Mouse (Mus musculus): ENCODE data around the gene Kmt2e. TPM values are rescaled to one million over a fixed set of nuclear protein-coding genes. Genes with fewer than 3 reads are reported as not detected.

Gene Kmt2e
- polyA plus RNA-seq, 1 experiment from 2014 or later = 103 TPM

DNA sequence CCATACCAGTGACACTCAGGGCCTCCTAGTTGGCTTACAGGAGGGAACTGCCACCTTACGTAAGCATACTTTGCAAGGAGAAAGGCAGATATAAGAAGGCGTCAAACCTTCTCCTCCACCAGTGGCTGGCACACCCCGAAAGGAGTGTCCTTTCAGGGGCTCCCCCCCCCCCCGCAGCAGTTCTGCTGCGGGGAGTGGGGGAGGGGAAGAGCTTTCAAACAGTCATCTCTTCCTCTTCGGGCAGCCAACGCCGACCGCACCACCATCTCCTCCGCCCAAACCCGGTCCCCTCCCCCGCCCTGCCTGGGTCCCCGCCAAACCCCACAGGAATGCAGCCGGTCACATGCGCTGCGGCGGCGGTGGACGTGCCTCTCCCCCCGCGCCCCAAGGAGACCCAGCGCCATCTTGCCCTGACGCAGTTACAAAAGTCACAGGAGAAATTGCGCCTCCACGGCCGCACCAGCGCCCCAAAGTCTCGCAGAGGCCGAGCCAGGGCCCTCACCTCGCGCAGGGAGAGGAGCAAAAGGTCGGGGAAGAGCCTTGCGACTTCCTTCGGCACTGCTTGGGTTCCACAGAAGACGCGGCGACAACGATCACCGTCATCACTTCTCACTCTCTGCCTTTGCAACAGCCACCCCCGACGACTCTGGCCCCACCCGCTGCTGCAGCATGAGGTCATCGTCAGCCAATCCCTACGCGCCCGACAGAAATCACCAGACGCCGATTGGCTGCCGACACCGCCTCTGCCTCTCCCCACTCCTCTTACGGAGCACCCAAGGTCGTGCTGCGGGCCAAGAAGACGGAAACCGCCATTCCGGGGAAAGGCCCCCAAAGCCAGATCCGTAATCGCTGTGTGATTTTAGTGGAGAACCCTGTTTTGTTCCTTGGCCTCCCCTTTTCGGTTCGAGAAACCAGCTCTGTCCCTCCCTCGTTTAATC, 1.3 kb upstream of the Kmt2e start:
- Histone ChIP-seq H3K4me3 (ENCODE audit: low read depth, low read length) (peak overlapping the region; percentile 81), H3K9me3 (ENCODE audit: control insufficient read depth, low read depth, low read length) (no peaks in the 10 kb centered on the region), H3K4me2 (replicated peaks; ENCODE audit: low read depth, low read length) (peak overlapping the region; percentile 87), H3K27me3 (ENCODE audit: control insufficient read depth, insufficient read depth, low read length) (no peaks in the 10 kb centered on the region), H3K9ac (replicated peaks; ENCODE audit: low read depth, low read length) (peak overlapping the region; percentile 99), H3K36me3 (ENCODE audit: control insufficient read depth, insufficient read depth, low read length) (no peaks in the 10 kb centered on the region), H3K27ac (ENCODE audit: low read length) (peak overlapping the region; percentile 100), H3K4me1 (ENCODE audit: control insufficient read depth, insufficient read depth, low read length) (peaks cover 23% of the 10 kb centered on the region)
- ATAC-seq (ENCODE audit: insufficient number of reproducible peaks, insufficient read depth, low FRiP score, low read depth) = peak; percentile 94
- under 1% methylated on average over 57 of the region's 61 CpGs for WGBS

DNA sequence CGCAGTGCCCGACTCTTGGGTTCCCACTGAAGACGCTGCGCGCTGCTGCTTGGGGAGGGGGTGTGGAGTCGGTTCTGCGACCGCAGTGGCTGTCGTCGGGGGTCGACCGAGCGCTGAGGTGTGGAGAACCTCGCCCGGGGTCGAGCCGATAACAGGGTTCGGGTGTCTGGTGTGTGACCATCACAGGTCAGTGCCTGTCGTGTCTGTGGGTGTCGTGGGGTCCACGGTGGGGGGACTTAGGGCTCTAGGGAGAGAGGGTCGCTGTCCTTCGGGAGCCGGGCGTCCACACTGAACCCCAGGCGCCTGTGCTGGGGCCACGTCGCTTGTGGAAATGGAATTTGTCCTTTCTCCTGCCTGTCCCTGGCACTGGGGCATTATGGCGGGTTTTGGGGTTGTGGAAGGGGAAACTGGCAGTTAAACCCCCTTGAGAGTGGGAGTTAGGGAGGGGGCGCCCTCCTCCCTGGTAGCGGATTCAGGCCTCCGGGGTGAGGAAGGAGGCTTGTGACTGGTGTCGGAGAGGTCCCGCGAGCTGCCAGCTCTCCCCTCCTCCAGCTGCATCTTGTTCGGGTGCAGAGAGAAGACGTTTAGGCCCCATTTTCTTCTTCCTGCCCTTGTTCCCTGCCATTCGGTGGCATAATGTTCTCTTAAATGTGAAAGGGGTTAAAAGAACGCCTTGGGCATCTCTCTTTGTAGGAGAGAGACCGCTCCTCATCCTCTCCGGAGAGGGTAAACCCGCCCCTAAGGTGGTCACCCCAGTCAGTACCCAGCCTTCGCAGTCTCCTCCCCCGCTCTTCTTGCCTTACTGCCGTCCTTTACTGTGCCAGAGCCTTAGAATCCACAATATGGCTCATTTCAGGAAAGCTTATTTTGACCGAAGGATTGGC, 599 bp downstream of the Kmt2e start:
- H3K27me3 ChIP-seq (ENCODE audit: control insufficient read depth, insufficient read depth, low read length) = no peaks in the 10 kb centered on the region
- ATAC-seq (ENCODE audit: insufficient number of reproducible peaks, insufficient read depth, low FRiP score, low read depth) = no peak
- H3K27ac ChIP-seq (ENCODE audit: low read length) = peak overlapping the region; percentile 100
- H3K4me2 ChIP-seq (replicated peaks; ENCODE audit: low read depth, low read length) = peak overlapping the region; percentile 52
- H3K36me3 ChIP-seq (ENCODE audit: control insufficient read depth, insufficient read depth, low read length) = no peaks in the 10 kb centered on the region
- peak overlapping the region; percentile 99 for H3K9ac ChIP-seq (replicated peaks; ENCODE audit: low read depth, low read length)
- 0% methylated on average over 46 of the region's 46 CpGs for WGBS
- no peaks in the 10 kb centered on the region for H3K9me3 ChIP-seq (ENCODE audit: control insufficient read depth, low read depth, low read length)
- H3K4me1 ChIP-seq (ENCODE audit: control insufficient read depth, insufficient read depth, low read length) = peaks cover 15% of the 10 kb centered on the region; the same call in 1 of the 2 replicates
- peak overlapping the region; percentile 81 for H3K4me3 ChIP-seq (ENCODE audit: low read depth, low read length)

DNA sequence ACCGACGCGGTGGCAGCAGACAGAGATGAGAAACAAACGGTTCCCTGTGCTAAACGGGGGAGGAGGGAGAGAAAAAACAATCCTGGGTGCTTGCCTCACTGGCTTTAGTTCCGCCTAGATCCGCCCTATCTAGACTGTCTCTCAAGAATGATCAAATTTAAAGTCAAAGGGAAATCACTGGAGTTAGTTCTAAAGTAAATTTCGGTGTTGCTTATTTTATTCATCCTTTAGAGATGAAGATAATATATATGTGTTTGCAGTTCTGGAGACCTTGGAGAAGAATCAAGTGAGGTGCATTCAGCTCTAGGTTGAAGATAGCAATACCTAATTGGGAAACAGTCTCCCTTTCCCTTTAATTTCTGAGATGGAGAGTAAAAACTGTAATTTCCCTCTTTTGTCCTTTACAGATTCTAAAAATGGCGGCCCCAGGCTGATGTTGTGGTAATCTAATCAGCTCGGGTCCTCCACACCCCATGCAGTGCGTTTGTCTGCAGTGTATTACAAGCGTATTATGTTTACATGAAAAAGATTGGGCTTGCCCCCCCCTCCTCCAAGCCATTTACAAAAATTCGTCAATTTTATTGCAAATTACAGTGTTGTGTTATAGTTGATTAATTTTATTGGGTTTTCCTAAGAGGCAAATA, 1.4 kb downstream of the Kmt2e start:
- Histone ChIP-seq H3K4me2 (replicated peaks; ENCODE audit: low read depth, low read length) (peak overlapping the region; percentile 52), H3K27ac (ENCODE audit: low read length) (peak overlapping the region; percentile 100), H3K27me3 (ENCODE audit: control insufficient read depth, insufficient read depth, low read length) (no peaks in the 10 kb centered on the region), H3K9me3 (ENCODE audit: control insufficient read depth, low read depth, low read length) (no peaks in the 10 kb centered on the region), H3K4me1 (ENCODE audit: control insufficient read depth, insufficient read depth, low read length) (peaks cover 9% of the 10 kb centered on the region; the same call in 1 of the 2 replicates), H3K9ac (replicated peaks; ENCODE audit: low read depth, low read length) (peak overlapping the region; percentile 99), H3K4me3 (ENCODE audit: low read depth, low read length) (peak overlapping the region; percentile 81), H3K36me3 (ENCODE audit: control insufficient read depth, insufficient read depth, low read length) (no peaks in the 10 kb centered on the region)
- under 1% methylated on average over 13 of the region's 13 CpGs for WGBS
- no peak for ATAC-seq (ENCODE audit: insufficient number of reproducible peaks, insufficient read depth, low FRiP score, low read depth)

DNA sequence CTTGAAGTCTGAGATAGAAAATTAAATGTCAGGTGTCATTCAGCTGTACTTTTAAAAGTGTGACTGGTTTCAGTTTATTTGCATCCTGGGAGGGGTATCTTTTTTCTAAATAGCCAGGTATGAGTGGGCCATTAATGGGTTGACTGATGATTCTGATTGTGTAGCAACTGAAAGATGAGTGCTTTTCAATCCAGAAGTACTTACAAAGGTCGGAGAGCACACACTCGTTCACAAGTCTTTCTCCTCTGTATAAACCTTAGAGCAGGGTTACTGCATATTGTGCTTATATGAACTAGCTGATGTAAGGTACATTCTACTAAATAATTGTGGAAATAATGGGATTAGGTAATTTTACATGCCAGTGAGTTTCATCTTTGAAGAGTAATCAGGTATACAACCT, 2.5 kb downstream of the Kmt2e start:
- H3K4me3 ChIP-seq (ENCODE audit: low read depth, low read length) = peak overlapping the region; percentile 81
- H3K9me3 ChIP-seq (ENCODE audit: control insufficient read depth, low read depth, low read length) = no peaks in the 10 kb centered on the region
- no peaks in the 10 kb centered on the region for H3K36me3 ChIP-seq (ENCODE audit: control insufficient read depth, insufficient read depth, low read length)
- WGBS = 12% methylated on average over 2 of the region's 2 CpGs
- 0 out of 2 replicates have a peak, but pooled peaks cover 2% of the 10 kb centered on the region for H3K4me1 ChIP-seq (ENCODE audit: control insufficient read depth, insufficient read depth, low read length)
- H3K27me3 ChIP-seq (ENCODE audit: control insufficient read depth, insufficient read depth, low read length) = no peaks in the 10 kb centered on the region
- H3K4me2 ChIP-seq (replicated peaks; ENCODE audit: low read depth, low read length) = peak overlapping the region; percentile 52
- no peak for ATAC-seq (ENCODE audit: insufficient number of reproducible peaks, insufficient read depth, low FRiP score, low read depth)
- H3K27ac ChIP-seq (ENCODE audit: low read length) = no peak overlapping the region
- no peak overlapping the region; the same call in 1 of the 2 replicates for H3K9ac ChIP-seq (replicated peaks; ENCODE audit: low read depth, low read length)

DNA sequence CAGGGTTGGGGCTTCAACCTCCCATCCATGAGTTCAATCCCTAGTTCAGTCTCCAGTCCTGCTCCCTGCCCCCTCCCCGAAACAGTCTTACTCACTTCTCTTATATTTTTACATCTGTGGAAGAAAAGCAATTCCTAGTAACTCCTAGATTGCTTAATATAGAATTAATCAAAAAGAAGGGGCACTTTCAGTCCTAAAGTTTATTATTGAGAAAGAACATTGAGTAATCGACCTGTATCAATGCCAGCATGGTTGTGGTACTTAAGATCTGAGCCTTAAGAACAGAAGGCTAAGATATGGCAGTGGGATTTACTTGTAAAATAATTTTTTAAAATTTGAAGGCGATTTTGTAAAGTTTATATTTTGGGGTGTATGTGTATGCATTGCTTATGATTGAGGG, 5.6 kb downstream of the Kmt2e start:
- Histone ChIP-seq H3K9me3 (ENCODE audit: control insufficient read depth, low read depth, low read length) (no peaks in the 10 kb centered on the region), H3K36me3 (ENCODE audit: control insufficient read depth, insufficient read depth, low read length) (no peaks in the 10 kb centered on the region), H3K9ac (replicated peaks; ENCODE audit: low read depth, low read length) (no peak overlapping the region), H3K27me3 (ENCODE audit: control insufficient read depth, insufficient read depth, low read length) (no peaks in the 10 kb centered on the region), H3K4me3 (ENCODE audit: low read depth, low read length) (no peak overlapping the region), H3K27ac (ENCODE audit: low read length) (no peak overlapping the region), H3K4me1 (ENCODE audit: control insufficient read depth, insufficient read depth, low read length) (0 out of 2 replicates have a peak, but pooled peaks cover 2% of the 10 kb centered on the region), H3K4me2 (replicated peaks; ENCODE audit: low read depth, low read length) (no peak overlapping the region)
- no peak for ATAC-seq (ENCODE audit: insufficient number of reproducible peaks, insufficient read depth, low FRiP score, low read depth)
- WGBS = 78% methylated on average over 3 of the region's 3 CpGs

DNA sequence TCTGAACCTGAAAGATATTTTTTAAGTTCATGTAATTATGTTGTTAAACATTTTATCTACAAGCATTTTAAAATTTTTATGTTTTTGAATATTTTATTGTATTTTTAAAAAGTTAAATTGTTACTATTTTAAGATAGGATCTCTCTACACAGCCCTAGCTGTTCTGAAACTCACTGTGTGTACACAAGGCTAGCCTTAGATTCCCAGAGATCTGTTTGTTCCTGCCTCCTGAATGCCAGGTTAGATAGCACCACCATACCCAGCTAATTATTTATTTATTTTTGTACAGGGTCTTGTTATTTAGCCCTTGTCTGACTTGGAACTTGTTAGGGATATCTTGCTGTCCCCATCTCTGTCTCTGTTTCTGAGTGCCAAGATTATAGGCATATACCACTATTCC, 6.3 kb downstream of the Kmt2e start:
- Histone ChIP-seq H3K27me3 (ENCODE audit: control insufficient read depth, insufficient read depth, low read length) (no peaks in the 10 kb centered on the region), H3K9ac (replicated peaks; ENCODE audit: low read depth, low read length) (no peak overlapping the region), H3K4me1 (ENCODE audit: control insufficient read depth, insufficient read depth, low read length) (0 out of 2 replicates have a peak, but pooled peaks cover 5% of the 10 kb centered on the region), H3K27ac (ENCODE audit: low read length) (no peak overlapping the region), H3K36me3 (ENCODE audit: control insufficient read depth, insufficient read depth, low read length) (no peaks in the 10 kb centered on the region), H3K4me3 (ENCODE audit: low read depth, low read length) (no peak overlapping the region), H3K4me2 (replicated peaks; ENCODE audit: low read depth, low read length) (no peak overlapping the region), H3K9me3 (ENCODE audit: control insufficient read depth, low read depth, low read length) (no peaks in the 10 kb centered on the region)
- no peak for ATAC-seq (ENCODE audit: insufficient number of reproducible peaks, insufficient read depth, low FRiP score, low read depth)

DNA sequence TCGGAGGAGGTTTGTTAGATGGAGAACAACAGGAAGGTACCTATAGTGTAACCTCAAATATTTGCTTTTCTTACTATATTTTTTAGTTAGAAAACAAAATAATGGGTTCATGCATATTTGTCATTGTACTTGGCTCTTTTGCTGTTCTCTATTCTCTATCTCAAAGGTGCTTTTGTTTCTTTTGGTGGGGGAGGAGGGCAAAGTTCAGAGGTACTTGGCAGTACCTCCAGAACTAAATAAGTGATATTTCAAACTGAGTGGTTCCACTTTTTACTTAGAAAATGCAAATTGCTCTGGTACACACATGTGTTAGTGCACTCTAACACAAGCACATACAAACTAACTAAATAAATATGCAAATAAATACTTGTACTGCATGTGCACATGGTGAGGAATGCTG, 7.7 kb downstream of the Kmt2e start:
- no peak for ATAC-seq (ENCODE audit: insufficient number of reproducible peaks, insufficient read depth, low FRiP score, low read depth)

DNA sequence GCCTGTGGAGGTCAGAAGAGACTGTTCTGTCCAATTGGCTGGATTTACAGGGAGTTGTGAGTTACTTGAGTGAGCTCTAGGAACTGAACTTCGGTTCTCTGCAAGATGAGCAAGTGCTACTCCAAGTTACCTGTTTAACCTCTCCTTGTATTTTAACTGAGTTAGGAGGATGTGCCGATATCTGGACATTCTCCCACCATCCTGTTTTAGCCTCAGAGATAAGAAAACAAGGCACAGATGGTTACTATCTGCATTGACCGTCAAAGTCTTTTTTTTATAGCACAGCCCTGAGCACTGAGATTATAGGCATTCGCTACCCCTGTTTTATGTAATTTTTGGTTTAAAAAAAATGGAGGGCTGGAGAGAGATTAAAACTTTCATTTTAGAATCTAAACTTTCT, 10.2 kb downstream of the Kmt2e start:
- Histone ChIP-seq H3K27me3 (ENCODE audit: control insufficient read depth, insufficient read depth, low read length) (no peaks in the 10 kb centered on the region), H3K9ac (replicated peaks; ENCODE audit: low read depth, low read length) (no peak overlapping the region), H3K4me2 (replicated peaks; ENCODE audit: low read depth, low read length) (no peak overlapping the region), H3K36me3 (ENCODE audit: control insufficient read depth, insufficient read depth, low read length) (no peaks in the 10 kb centered on the region), H3K4me3 (ENCODE audit: low read depth, low read length) (no peak overlapping the region), H3K27ac (ENCODE audit: low read length) (no peak overlapping the region), H3K4me1 (ENCODE audit: control insufficient read depth, insufficient read depth, low read length) (0 out of 2 replicates have a peak, but pooled peaks cover 2% of the 10 kb centered on the region), H3K9me3 (ENCODE audit: control insufficient read depth, low read depth, low read length) (no peaks in the 10 kb centered on the region)
- ATAC-seq (ENCODE audit: insufficient number of reproducible peaks, insufficient read depth, low FRiP score, low read depth) = no peak
- 72% methylated on average over 4 of the region's 4 CpGs for WGBS

More for the DNA sequence above, 7.7 kb downstream of the Kmt2e start:
- Histone ChIP-seq H3K4me2 (replicated peaks; ENCODE audit: low read depth, low read length) (no peak overlapping the region), H3K4me3 (ENCODE audit: low read depth, low read length) (no peak overlapping the region), H3K27me3 (ENCODE audit: control insufficient read depth, insufficient read depth, low read length) (no peaks in the 10 kb centered on the region), H3K9me3 (ENCODE audit: control insufficient read depth, low read depth, low read length) (no peaks in the 10 kb centered on the region), H3K4me1 (ENCODE audit: control insufficient read depth, insufficient read depth, low read length) (0 out of 2 replicates have a peak, but pooled peaks cover 5% of the 10 kb centered on the region), H3K36me3 (ENCODE audit: control insufficient read depth, insufficient read depth, low read length) (no peaks in the 10 kb centered on the region), H3K9ac (replicated peaks; ENCODE audit: low read depth, low read length) (no peak overlapping the region), H3K27ac (ENCODE audit: low read length) (no peak overlapping the region)
- WGBS = 89% methylated on average over 1 of the region's 1 CpGs

Data from stomach, embryonic 14.5 days (tissue).